Mouse (Mus musculus): ENCODE measurements around the gene Casp7.

The Casp7 gene

DNA sequence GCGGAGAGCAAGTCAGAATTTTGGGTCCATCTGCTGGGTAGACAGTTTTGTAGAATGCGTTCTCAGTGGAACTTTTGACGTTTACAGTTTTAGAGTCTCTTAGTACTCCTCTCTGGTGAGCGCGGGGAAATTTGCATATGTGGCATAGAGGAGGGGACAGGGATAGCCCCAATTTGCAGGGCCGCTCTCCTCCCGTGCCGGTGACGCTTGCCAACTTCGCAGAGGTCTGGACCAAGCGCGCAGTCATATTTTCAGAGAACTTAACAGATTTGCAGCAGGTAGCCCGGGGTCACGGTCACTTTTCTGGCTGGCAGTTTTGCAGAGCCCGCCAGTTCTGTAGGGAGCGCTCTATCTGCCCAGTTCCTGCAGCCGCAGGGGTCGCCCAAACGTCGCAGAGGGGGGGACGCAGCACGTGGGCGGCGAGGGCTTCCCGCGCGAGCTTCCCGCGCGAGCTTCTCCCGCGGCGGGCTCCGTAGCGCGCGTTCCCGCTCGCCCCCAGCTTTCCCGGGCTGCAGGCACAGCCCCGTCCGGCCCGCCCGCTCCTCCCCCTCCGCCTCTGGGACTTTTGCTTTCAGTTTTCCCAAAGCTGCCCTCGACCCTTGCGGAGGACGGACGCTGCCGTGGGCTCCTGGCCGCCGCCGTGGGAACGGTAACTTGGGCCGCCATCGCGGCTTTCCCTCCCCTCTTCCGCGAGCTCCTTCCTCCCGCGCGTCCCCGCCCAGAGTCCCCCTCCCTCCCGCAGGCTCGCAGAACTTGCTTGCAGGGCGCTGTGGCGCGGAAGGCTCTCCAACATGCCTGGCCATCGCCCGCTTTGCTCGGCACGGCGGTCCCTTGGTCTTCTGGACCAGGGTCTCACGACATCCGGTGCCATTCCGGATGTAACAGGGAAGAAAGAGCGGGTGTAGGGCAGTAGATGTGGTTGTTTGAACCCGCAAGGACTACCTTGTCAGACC, at the start of gene Casp7:
TSS of gene Casp7 (plus strand) at position 461 of the 953 bp plus-strand sequence.
- 1% methylated on average over 78 of the region's 78 CpGs for WGBS

DNA sequence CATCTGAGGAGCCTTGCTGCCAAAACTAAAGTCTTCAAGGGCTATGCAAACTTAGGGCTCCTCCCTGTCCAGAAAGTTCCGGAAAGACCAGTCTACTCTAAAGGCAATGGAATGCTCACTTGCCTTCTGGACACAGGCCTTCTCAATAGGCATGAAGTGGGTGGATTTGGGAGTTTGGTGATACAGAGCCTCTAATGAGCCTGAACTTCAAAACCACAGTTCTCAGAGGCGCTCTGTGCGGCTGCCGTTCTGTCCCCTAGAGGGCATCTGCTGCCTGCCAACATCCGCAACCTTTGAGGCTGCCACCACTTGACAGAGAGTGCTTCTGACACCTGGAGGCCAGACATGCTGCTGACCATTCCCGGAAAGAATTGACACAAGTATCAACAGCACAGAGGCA, 47.6 kb upstream of the Casp7 start:
- WGBS: 55% methylated on average over 6 of the region's 6 CpGs

- 90% methylated on average over 10 of the region's 10 CpGs for WGBS
Measured at GRCm38 (mm10) chr19:56353689-56354088, 43.2 kb upstream of the Casp7 start.

DNA sequence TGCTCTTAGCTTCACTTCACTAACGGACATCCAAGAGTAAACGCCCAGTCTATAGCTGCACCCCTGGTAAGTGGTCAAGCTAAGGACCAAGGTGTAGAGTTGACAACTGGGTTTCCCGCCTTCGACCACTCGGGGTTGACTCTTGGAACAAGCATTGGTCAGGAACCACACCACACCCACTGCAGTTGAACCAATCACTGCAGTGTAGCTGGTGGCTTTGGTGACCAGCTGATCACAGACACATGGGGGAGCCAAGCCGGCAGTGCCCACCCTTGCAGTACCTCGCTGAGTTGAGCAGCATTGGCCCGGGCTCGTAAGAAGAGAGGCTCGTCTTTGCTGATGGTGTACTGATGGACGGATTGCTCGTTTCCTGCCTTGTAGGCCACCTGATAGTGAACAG, 41.7 kb upstream of the Casp7 start:
- WGBS: 94% methylated on average over 12 of the region's 12 CpGs

DNA sequence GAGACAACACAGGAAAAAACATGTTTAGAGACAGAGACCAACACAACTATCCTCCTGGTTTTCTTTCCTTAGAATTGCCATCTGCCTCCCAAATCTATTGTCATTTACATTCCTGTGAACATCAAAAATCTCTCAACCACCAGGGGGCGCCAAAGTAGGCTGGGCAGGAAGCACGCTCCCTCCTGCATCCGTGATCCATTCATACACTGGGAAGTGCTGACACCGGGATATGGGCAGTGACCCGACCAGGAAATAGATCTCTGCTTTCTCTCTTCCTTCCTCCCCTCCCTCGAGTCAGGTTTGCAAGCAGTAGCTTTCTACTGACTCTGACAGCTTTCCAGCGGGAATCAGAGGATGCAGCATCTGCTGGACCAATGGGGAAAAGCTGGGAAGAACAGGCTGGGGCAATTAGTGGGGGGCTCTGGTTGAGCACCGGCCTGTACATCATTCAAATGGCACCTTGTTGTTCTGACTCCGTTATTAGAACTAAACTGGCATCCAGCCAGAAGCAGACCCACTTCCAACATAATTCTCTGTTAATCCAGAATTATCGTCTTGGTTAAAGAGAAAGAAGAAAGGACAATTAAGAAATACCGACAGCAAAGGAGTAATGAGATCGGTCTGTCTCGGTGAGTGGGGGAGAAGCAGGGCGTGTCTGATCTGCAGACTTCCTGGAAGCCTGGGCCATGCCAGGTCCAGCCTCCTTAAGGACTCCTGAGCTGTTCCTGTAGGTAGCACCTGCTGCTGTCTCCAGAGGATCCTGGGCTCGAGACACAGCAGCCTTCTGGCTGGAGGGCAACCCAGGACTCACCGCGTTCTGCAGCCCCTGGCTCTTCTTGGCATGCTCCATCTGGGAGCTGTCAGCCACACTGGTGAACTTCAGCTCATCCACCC, 40.2 kb upstream of the Casp7 start:
- 20% methylated on average over 17 of the region's 17 CpGs for WGBS

GRCm38 (mm10) chr19:56357374-56357708, 39.6 kb upstream of the Casp7 start:
- WGBS: 45% methylated on average over 2 of the region's 2 CpGs

DNA sequence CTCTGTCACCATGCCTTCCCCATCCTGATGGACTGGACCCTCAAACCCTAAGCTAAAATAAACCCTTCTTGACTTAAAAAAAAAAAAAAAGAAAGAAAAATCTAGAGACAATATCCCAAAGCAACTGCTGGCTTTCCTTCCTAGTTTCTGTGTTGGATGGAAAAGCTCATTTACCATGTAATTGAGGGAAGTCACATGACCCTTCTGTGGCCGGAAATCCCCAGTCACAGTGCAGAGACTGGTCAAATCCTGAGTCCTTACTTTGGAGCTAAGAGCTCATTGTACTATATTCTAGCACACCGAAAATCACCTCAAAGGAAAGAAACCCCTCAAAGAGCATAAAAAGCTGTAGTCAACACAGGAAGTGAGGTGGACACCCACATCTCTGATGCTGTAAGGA, 38.0 kb upstream of the Casp7 start:
- 69% methylated on average over 2 of the region's 2 CpGs for WGBS

- 77% methylated on average over 15 of the region's 15 CpGs for whole genome bisulfite sequencing
Measured at GRCm38 (mm10) chr19:56363721-56364460, 33.0 kb upstream of the Casp7 start.

DNA sequence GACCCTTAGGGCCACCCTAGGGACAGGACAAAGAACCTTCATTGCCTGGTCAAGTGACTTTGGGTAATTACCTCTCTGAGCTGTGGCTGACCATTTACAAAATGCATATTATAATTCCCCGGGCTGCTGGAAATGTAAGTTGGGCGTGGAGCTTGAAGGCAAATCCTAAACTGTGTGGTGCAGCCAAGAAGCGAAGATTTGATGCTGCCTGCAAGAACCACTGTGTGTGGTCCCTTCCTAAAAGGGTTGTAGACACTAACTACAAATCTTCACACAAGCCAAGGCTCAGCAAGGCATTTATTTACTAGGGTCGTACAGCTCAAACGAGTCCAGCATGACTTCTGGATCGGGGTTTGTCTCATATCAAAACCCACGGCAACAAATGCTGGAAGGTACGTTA, 32.4 kb upstream of the Casp7 start:
- WGBS: 95% methylated on average over 8 of the region's 8 CpGs

DNA sequence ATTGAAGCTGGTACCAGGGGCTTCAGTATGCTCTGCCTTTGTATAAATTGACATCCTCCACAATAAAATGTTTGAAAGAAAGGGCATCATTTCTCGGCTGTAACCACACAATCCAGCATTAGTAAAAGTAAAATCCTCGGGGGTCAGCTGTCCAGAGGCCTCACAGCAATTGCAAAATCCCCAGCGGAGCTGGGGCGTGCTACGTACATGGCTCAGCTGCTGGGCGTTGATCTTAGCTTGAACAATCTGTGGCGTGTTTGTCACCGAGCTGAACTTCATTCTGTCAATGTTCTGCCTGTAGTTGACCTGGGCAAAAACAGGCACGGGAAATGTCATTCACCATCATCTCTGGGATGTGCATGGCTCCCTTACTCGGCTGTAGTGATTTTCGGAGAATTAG, 30.8 kb upstream of the Casp7 start:
- WGBS: 91% methylated on average over 11 of the region's 11 CpGs

DNA sequence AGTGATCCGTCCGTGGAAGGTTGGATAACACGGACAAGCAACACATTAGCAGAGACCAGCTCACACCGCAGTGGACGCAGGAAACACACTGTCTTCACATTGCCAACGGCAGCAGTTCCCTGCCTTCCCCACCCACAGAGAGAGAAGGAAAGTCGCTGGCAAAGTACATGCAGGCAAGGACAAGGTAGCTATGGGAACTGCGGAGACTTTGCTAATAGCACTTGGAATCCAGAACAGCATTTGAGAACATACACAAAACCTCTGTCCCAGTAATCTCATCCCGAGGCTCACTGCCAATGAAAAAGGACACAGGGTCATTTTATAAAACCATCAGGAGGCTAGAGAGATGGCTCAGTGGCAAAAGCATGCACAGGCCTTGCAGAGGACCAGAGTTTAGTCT, 30.3 kb upstream of the Casp7 start:
- 51% methylated on average over 9 of the region's 9 CpGs for WGBS

DNA sequence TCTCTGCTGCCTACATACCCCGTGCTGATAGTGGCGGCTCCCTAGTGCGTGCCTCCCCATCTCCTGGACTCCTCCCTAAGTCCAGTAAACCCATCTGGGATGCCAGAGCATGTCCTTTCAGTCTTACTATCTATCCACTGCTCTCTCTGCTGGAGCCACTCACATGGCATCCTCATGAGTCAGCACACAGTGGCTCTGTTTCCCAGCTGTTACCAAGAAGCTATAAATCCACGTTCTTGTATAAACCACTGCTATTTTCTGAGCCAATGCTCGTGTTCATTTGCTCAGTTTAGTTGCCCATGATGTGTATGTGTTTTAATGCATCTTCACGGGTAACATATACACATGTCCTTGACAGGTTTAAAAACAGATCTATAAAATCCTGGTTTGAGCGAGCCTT, 29.2 kb upstream of the Casp7 start:
- WGBS: 57% methylated on average over 7 of the region's 7 CpGs

- WGBS: 89% methylated on average over 7 of the region's 7 CpGs
Measured at GRCm38 (mm10) chr19:56368912-56369311, 28.0 kb upstream of the Casp7 start.

DNA sequence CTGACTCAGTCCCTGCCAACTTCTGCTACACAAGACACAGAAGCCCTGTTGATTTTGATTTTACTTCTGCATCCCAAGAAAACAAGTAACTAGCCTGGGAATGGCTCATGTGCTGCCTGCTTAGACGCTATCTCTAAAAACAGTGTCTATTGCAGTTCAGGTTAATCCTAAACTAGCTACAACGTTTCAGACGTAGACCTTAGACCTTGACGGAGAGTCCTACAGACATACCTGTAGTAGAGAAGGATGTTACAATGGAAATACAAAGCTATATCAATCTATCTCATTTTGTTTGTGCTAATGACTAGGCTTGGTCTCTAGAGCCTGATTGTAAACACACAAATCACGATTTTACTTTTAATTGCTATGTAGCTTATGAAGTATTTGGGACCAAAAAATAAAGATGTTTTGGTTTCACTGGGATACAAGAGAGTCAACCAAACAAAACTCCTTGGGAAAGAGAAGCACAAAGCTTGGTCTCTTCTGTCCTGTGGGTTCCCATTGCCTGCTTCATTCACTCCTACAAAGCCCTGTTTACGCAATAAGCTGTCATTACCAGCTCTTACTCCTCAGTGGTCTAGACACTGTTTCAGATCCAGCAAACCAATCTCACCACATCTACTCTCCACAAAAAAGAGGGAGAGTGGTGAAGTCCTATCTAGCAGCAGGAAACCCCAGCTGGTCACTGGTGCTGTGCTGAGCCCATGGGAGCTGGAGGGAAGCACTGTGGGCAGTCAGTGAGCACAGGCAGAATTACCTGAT, 26.4 kb upstream of the Casp7 start:
- WGBS: 89% methylated on average over 6 of the region's 6 CpGs

GRCm38 (mm10) chr19:56372226-56372625, 24.7 kb upstream of the Casp7 start:
- 74% methylated on average over 7 of the region's 7 CpGs for WGBS

DNA sequence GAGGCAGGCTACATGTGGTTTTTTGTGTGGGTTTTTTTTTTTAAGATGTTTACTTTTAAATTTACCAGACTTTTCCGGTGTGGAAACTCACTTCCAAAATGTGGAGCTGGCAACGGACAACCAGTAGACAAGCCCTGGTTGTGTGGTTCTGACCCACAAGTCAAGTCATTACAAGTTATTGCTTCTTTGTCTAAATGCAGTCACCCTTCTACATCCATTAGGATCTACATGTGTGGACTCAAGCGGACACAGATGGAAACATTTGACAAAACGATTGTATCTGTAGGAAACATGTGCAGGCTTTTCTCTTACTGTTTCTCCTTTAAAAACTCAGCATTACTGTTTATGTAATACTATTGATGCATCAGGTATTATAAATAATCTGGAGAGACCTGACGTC, 23.7 kb upstream of the Casp7 start:
- 91% methylated on average over 5 of the region's 5 CpGs for WGBS

DNA sequence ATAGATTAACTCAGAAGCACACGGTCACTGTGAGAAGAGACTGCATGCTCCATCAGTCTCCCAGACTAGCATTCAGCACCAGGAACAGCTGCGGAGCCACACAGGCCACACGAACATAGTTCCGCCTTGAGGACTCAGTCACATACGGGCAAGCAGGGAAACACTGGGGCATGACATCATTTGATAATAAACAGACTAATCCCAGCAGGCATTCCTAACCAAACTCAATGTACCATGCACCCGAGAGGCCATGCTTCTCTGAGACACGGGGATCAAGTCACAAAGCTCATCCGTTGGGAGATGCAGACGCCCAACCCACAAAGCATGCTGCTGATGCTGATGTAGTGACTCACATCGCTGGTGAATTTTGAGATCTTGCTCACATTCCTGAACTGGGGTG, 22.9 kb upstream of the Casp7 start:
- WGBS: 90% methylated on average over 10 of the region's 10 CpGs

- 85% methylated on average over 5 of the region's 5 CpGs for WGBS
Measured at GRCm38 (mm10) chr19:56378007-56378406, 18.9 kb upstream of the Casp7 start.

- WGBS: 73% methylated on average over 13 of the region's 13 CpGs
Measured at GRCm38 (mm10) chr19:56378554-56379172, 18.3 kb upstream of the Casp7 start.

- 92% methylated on average over 7 of the region's 7 CpGs for WGBS
Measured at GRCm38 (mm10) chr19:56380341-56380740, 16.6 kb upstream of the Casp7 start.

DNA sequence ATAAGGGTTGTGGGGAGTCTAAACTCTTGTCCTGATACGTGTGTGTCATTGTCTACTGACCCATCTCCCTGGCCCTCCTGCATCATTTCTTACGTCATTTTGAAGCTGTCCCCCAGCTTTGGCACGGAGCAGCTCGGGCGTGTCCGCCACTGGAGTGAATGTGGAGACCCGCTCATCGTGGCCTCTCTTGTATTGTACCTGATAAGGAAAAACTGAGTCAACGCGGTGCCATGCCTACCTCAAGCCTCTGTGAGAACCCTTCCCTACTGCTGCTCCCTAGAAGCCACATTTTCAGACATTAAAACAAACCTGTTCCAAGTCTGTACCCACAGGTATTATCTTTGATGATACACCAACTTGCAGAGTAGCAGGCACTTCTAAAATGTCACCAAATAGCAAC, 15.5 kb upstream of the Casp7 start:
- WGBS: 95% methylated on average over 10 of the region's 10 CpGs
